Mouse (Mus musculus): ENCODE data around the gene Noa1. TPM values are rescaled to one million over a fixed set of nuclear protein-coding genes. Genes with fewer than 3 reads are reported as not detected.
A peak's percentile ranks its signal among the peaks of the same experiment; 100 is the strongest.

Noa1 gene
- 24.8 and 25.2 TPM in 2 replicates for polyA plus RNA-seq (2012; rRNA removed)

DNA sequence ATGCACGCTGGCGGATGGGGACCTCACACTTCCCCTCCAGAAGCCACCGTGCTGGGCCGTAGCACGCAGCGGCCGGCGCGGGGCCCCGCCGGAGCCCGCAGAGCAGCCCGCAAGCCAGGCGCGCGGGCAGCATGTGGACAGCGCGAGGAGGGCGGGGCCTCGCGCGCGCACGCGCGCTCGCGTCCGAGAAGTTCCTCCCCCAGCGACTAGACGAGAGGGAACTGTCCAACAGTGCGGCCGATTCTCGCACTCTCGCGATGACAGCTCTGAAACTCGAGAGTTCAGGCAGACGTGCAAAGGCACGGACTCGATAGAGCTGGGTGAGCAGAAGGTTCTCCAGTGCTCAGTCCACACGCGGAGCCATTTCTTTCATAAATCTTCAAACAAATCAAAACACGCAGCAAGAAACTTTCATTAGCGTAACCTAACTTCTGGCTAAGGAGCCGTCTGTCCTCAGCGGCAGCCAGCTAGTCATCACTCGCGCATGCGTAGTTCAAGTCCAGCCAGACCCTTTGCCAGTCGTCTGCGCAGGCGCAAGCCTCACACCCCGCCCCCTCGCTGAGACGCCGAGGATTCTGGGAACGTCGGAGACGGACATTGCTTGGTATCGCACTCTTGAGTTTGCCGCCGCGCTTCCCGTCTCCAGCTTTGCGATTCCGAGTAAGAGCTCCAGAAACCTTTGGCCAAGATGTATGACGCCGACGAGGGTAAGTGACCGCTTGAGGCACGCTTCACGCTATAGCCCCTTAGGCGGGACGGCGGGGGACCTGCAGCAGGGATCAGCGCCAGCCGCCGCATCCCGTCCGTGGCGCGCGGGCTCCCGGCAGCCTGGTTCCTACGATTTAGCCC lies at the start of gene Noa1, which contains the start of gene Polr2b:
Gene Noa1 (minus strand): TSS at position 161 of the 849 bp plus-strand sequence.
Gene Polr2b (plus strand): TSS at position 224 of the 849 bp plus-strand sequence.
- WGBS, result under 1% methylated on average over 85 of the region's 85 CpGs
- peak; percentile 98 to 99 for DNase-seq

GRCm38 (mm10) chr5:77358347-77358746 lies 48.5 kb upstream of the Noa1 start:
- no peak overlapping the region for H3K27ac ChIP-seq (ENCODE audit: insufficient read depth, low read length)
- no peak overlapping the region for H3K4me3 ChIP-seq (replicated peaks; ENCODE audit: insufficient read depth, low read depth, low read length)

More for the DNA sequence above, at the start of gene Noa1, which contains the start of gene Polr2b:
- peak within 1 kb of the TSS; percentile 41 for H3K27ac ChIP-seq (ENCODE audit: insufficient read depth, low read length)
- TF ChIP-seq CTCF (IDR thresholded peaks at IDR 0.05; ENCODE audit: borderline replicate concordance, insufficient read depth, low read depth, low read length) (no peak), POLR2A (IDR thresholded peaks at IDR 0.05; ENCODE audit: borderline replicate concordance, insufficient read depth, low read length) (peak; percentile 92)
- H3K27me3 ChIP-seq (ENCODE audit: control insufficient read depth, insufficient read depth, low read length), result no peaks in the 10 kb centered on the region
- H3K4me3 ChIP-seq (replicated peaks; ENCODE audit: insufficient read depth, low read depth, low read length), result peak within 1 kb of the TSS; percentile 74
- peaks cover 3% of the 10 kb centered on the region; the same call in 1 of the 2 replicates for H3K4me1 ChIP-seq (ENCODE audit: control insufficient read depth, insufficient read depth, low read length)

GRCm38 (mm10) chr5:77357405-77358149 lies 47.7 kb upstream of the Noa1 start:
- H3K27ac ChIP-seq (ENCODE audit: insufficient read depth, low read length), result no peak overlapping the region

More at GRCm38 (mm10) chr5:77358347-77358746, 48.5 kb upstream of the Noa1 start:
- no peaks in the 10 kb centered on the region for H3K27me3 ChIP-seq (ENCODE audit: control insufficient read depth, insufficient read depth, low read length)
- DNase-seq, result no peak
- 12% methylated on average over 10 of the region's 10 CpGs for WGBS
- TF ChIP-seq POLR2A (IDR thresholded peaks at IDR 0.05; ENCODE audit: borderline replicate concordance, insufficient read depth, low read length) (no peak), CTCF (IDR thresholded peaks at IDR 0.05; ENCODE audit: borderline replicate concordance, insufficient read depth, low read depth, low read length) (no peak)
- H3K4me1 ChIP-seq (ENCODE audit: control insufficient read depth, insufficient read depth, low read length), result no peaks in the 10 kb centered on the region

DNA sequence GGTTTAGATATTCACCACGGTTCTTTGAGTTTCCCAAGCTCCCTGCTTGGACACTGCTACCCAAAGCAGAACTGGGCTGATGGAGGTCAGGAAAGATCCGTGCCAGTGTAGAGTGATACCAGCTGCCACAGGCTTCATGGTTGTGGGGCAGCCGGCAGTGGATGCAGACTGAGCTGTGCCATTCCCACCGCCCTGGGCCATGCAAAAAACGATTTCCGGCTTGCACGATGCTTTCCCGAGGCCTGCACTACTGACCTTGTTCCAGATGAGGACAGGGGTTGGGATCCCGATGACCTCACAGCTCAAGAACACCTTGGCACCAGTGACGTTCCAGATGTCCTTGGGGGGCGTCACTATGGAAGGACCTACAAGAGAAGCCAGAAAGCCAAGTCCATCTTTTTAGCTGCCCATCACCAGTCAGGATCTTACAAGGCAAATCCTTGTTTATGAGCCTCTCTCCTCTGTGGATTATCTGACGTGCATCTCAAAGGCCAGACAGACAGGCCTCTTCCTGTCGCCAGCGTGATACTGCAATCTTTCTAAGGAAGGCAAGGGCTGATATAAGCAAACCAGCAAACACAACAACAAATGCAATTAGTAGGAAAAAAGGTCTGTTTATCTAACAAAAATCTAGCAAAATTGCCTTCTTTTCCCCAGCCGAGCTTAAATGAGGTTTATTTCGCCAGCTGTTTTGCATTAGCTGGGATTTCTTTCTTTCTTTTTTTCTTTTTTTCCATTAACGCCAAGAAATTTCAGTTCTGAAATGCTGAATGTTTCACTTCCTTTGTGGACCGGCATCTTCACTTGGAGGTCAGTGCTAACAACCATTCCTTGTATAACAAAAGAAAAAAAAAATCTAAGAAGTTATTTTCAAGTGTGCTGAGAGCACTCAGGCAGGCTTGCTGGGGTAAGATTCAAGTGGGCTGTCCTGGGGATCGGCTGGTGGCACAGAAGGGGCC lies 45.7 kb upstream of the Noa1 start:
- Histone ChIP-seq H3K4me1 (ENCODE audit: control insufficient read depth, insufficient read depth, low read length) (no peaks in the 10 kb centered on the region), H3K27ac (ENCODE audit: insufficient read depth, low read length) (no peak overlapping the region), H3K4me3 (replicated peaks; ENCODE audit: insufficient read depth, low read depth, low read length) (no peak overlapping the region), H3K27me3 (ENCODE audit: control insufficient read depth, insufficient read depth, low read length) (no peaks in the 10 kb centered on the region)
- 89% methylated on average over 19 of the region's 19 CpGs for WGBS
- TF ChIP-seq POLR2A (IDR thresholded peaks at IDR 0.05; ENCODE audit: borderline replicate concordance, insufficient read depth, low read length) (no peak), CTCF (IDR thresholded peaks at IDR 0.05; ENCODE audit: borderline replicate concordance, insufficient read depth, low read depth, low read length) (no peak)
- DNase-seq, result no peak

More at GRCm38 (mm10) chr5:77357405-77358149, 47.7 kb upstream of the Noa1 start:
- peak in 1 of 2 experiments; percentile 13 for DNase-seq
- peak overlapping the region; percentile 51 for H3K4me3 ChIP-seq (replicated peaks; ENCODE audit: insufficient read depth, low read depth, low read length)
- no peaks in the 10 kb centered on the region for H3K4me1 ChIP-seq (ENCODE audit: control insufficient read depth, insufficient read depth, low read length)
- WGBS, result 31% methylated on average over 22 of the region's 22 CpGs
- no peaks in the 10 kb centered on the region for H3K27me3 ChIP-seq (ENCODE audit: control insufficient read depth, insufficient read depth, low read length)
- TF ChIP-seq CTCF (IDR thresholded peaks at IDR 0.05; ENCODE audit: borderline replicate concordance, insufficient read depth, low read depth, low read length) (no peak), POLR2A (IDR thresholded peaks at IDR 0.05; ENCODE audit: borderline replicate concordance, insufficient read depth, low read length) (no peak)

GRCm38 (mm10) chr5:77354361-77354787 lies 44.5 kb upstream of the Noa1 start:
- Histone ChIP-seq H3K27me3 (ENCODE audit: control insufficient read depth, insufficient read depth, low read length) (no peaks in the 10 kb centered on the region), H3K4me3 (replicated peaks; ENCODE audit: insufficient read depth, low read depth, low read length) (peak overlapping the region; percentile 48), H3K4me1 (ENCODE audit: control insufficient read depth, insufficient read depth, low read length) (no peaks in the 10 kb centered on the region), H3K27ac (ENCODE audit: insufficient read depth, low read length) (no peak overlapping the region)
- DNase-seq, result peak; percentile 72 to 81
- WGBS, result 5% methylated on average over 16 of the region's 16 CpGs
- TF ChIP-seq POLR2A (IDR thresholded peaks at IDR 0.05; ENCODE audit: borderline replicate concordance, insufficient read depth, low read length) (no peak), CTCF (IDR thresholded peaks at IDR 0.05; ENCODE audit: borderline replicate concordance, insufficient read depth, low read depth, low read length) (peak; percentile 83)

- WGBS, result 49% methylated on average over 9 of the region's 9 CpGs
- TF ChIP-seq CTCF (IDR thresholded peaks at IDR 0.05; ENCODE audit: borderline replicate concordance, insufficient read depth, low read depth, low read length) (no peak), POLR2A (IDR thresholded peaks at IDR 0.05; ENCODE audit: borderline replicate concordance, insufficient read depth, low read length) (no peak)
- Histone ChIP-seq H3K4me1 (ENCODE audit: control insufficient read depth, insufficient read depth, low read length) (no peaks in the 10 kb centered on the region), H3K27ac (ENCODE audit: insufficient read depth, low read length) (no peak overlapping the region), H3K4me3 (replicated peaks; ENCODE audit: insufficient read depth, low read depth, low read length) (no peak overlapping the region), H3K27me3 (ENCODE audit: control insufficient read depth, insufficient read depth, low read length) (no peaks in the 10 kb centered on the region)
- no peak for DNase-seq
Observed at GRCm38 (mm10) chr5:77351691-77352090, 41.8 kb upstream of the Noa1 start.

All from cerebellum, adult 2 months (tissue).